Comparison of ENCODE assay signal across 25 mouse cellular contexts in the genomic region with DNA sequence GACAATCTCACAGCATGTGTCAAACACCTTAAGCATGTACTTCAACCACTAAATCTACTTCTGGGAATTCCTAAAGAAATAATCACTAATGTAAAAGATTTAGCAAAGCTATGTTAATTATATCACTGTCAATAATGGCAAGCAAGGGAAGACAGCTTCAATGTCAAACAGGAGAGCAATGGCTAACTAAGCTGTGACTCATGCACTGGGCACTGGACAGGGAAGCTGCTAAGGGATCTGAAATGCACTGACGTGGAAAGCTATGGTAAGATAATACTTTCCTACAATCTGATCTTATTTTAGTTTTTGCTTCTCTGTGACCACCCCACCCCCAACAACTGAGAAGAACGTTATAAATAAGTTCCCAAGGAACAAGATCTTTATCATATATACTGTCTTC. TPM values are rescaled to one million over a fixed set of nuclear protein-coding genes. Genes with fewer than 3 reads are reported as not detected.
DNase-seq lines count a peak whose midpoint lies in the region; ATAC-seq and TF ChIP-seq lines count a peak whose summit lies in the region.
"Had no signal": no experiment of that assay in that cellular context is flagged by ENCODE, and none has a peak within 500 bp of the region (broad histone marks: within the 10 kb centered on the region; RNA-seq: fewer than 3 reads in every experiment).

No protein-coding gene starts in this region.

- TF ChIP-seq CTCF in intestine, postnatal 0 days (IDR thresholded peaks at IDR 0.05; ENCODE audit: low read depth): no peak
- TF ChIP-seq CTCF in embryonic fibroblast, embryonic 13.5 days (IDR thresholded peaks at IDR 0.05; ENCODE audit: borderline replicate concordance, insufficient read depth, low read length): no peak

- no peak overlapping the region for H3K4me2 ChIP-seq in intestine, postnatal 0 days (replicated peaks; ENCODE audit: low read depth)
- H3K4me2 ChIP-seq in intestine, embryonic 15.5 days (replicated peaks): no peak overlapping the region
- H3K4me2 ChIP-seq: hindbrain, embryonic 13.5 days; midbrain, embryonic 15.5 days; neural tube, embryonic 13.5 days had no signal

- intact Hi-C loops in gastrocnemius, postnatal 14 days (cut with DNase I; ENCODE audit: low total_unique reads): no loop called here

- H3K9ac ChIP-seq in intestine, postnatal 0 days (ENCODE audit: low read depth, low read length): no peak overlapping the region
- H3K9ac ChIP-seq in intestine, embryonic 15.5 days: no peak overlapping the region
- H3K9ac ChIP-seq: hindbrain, embryonic 13.5 days; midbrain, embryonic 15.5 days; neural tube, embryonic 13.5 days had no signal

- TF ChIP-seq POLR2A in embryonic fibroblast, embryonic 13.5 days (IDR thresholded peaks at IDR 0.05; ENCODE audit: low read depth, low read length): no peak

- H3K27ac ChIP-seq in intestine, postnatal 0 days (ENCODE audit: low read depth, low read length): no peak overlapping the region
- H3K27ac ChIP-seq in intestine, embryonic 15.5 days: no peak overlapping the region
- peak overlapping the region; percentile 92 for H3K27ac ChIP-seq in embryonic fibroblast, embryonic 13.5 days (ENCODE audit: insufficient read depth, low read length)
- H3K27ac ChIP-seq: embryonic facial prominence, embryonic 10.5 days; heart, embryonic 10.5 days; hindbrain, embryonic 13.5 days; layer of hippocampus, adult 2 months; macrophage; midbrain, embryonic 15.5 days; neural tube, embryonic 13.5 days had no signal

- H3K9me3 ChIP-seq in intestine, postnatal 0 days (ENCODE audit: control insufficient read depth): no peaks in the 10 kb centered on the region
- H3K9me3 ChIP-seq in intestine, embryonic 15.5 days: no peaks in the 10 kb centered on the region
- H3K9me3 ChIP-seq: embryonic facial prominence, embryonic 10.5 days; heart, embryonic 10.5 days; hindbrain, embryonic 13.5 days; midbrain, embryonic 15.5 days; neural tube, embryonic 13.5 days had no signal

- 74% methylated on average over 2 of the region's 2 CpGs for WGBS in intestine, postnatal 0 days
- 78% methylated on average over 2 of the region's 2 CpGs for WGBS in intestine, embryonic 15.5 days

- H3K4me1 ChIP-seq in intestine, postnatal 0 days (replicated peaks; ENCODE audit: control insufficient read depth, insufficient read depth, low read length): no peaks in the 10 kb centered on the region
- no peaks in the 10 kb centered on the region for H3K4me1 ChIP-seq in intestine, embryonic 15.5 days (replicated peaks)
- H3K4me1 ChIP-seq in embryonic fibroblast, embryonic 13.5 days (ENCODE audit: control insufficient read depth, insufficient read depth, low read length): peaks cover 17% of the 10 kb centered on the region
- H3K4me1 ChIP-seq: embryonic facial prominence, embryonic 10.5 days; hindbrain, embryonic 13.5 days; midbrain, embryonic 15.5 days; neural tube, embryonic 13.5 days had no signal

- H3K4me3 ChIP-seq in intestine, postnatal 0 days (ENCODE audit: low read depth, low read length): no peak overlapping the region
- H3K4me3 ChIP-seq in intestine, embryonic 15.5 days (replicated peaks): no peak overlapping the region
- no peak overlapping the region for H3K4me3 ChIP-seq in embryonic fibroblast, embryonic 13.5 days (ENCODE audit: insufficient read depth, low read length)
- H3K4me3 ChIP-seq: embryonic facial prominence, embryonic 10.5 days; heart, embryonic 10.5 days; hindbrain, embryonic 13.5 days; layer of hippocampus, adult 2 months; midbrain, embryonic 15.5 days; neural tube, embryonic 13.5 days had no signal

- ATAC-seq in intestine, postnatal 0 days: 0 out of 2 replicates have a peak, but pooled peaks have one; percentile 13
- ATAC-seq in intestine, embryonic 15.5 days: no peak
- ATAC-seq: midbrain, embryonic 15.5 days had no signal

- peak; percentile 42 for DNase-seq in gastrocnemius, adult 18-20 months (ENCODE audit: low spot score)
- no peak for DNase-seq in gastrocnemius, postnatal 14 days
- DNase-seq in MN1 (ENCODE audit: low spot score): peak; percentile 21
- no peak for DNase-seq in lung, postnatal 36 days
- DNase-seq in cerebellum, adult 8-10 months: no peak
- DNase-seq: cerebellum, adult 11 months; cerebellum, postnatal 10 days; gastrocnemius, postnatal 25 days; heart, postnatal 14 days; kidney, adult 8-10 months; kidney, postnatal 25 days; retina, postnatal 1 day; right cerebral cortex, postnatal 25 days; spleen, adult 18-20 months; thymus, postnatal 14 days had no signal

- H3K36me3 ChIP-seq in intestine, postnatal 0 days (ENCODE audit: control insufficient read depth, insufficient read depth): 0 out of 2 replicates have a peak, but pooled peaks cover 5% of the 10 kb centered on the region
- H3K36me3 ChIP-seq in intestine, embryonic 15.5 days: no peaks in the 10 kb centered on the region

- no peaks in the 10 kb centered on the region for H3K27me3 ChIP-seq in intestine, postnatal 0 days (replicated peaks; ENCODE audit: control insufficient read depth, insufficient read depth, low read length)
- no peaks in the 10 kb centered on the region for H3K27me3 ChIP-seq in intestine, embryonic 15.5 days (replicated peaks)
- H3K27me3 ChIP-seq: hindbrain, embryonic 13.5 days; midbrain, embryonic 15.5 days; neural tube, embryonic 13.5 days had no signal

RNA-seq across cellular contexts. Expression of a gene that starts 32.5 kb away (rescaled TPM):
- 10 to 100 TPM; 88.1 to 91.1 TPM for total RNA-seq in gastrocnemius, adult 18-20 months (2021)
- 10 to 100 TPM; 52.2 to 54.5 TPM for total RNA-seq in gastrocnemius, postnatal 14 days (2021)
- polyA plus RNA-seq in intestine, postnatal 0 days (2015; fragmentation: Nextera tagmentation; extraction: Ambion mirVana): 19.6 and 22.5 TPM in 2 replicates
- 15.6 and 16.7 TPM in 2 replicates for polyA plus RNA-seq in intestine, embryonic 15.5 days (2015; fragmentation: Nextera tagmentation; extraction: Ambion mirVana)
- polyA plus RNA-seq in embryonic fibroblast, embryonic 13.5 days (2011; ENCODE audit: insufficient read length, low read depth, missing spikeins): 56.7 and 56.9 TPM in 2 replicates

Comparison
In these comparisons a context has a peak if more than half of its experiments do, and no peak if none do; other contexts are left out.
1. DNase-seq: peak in gastrocnemius, adult 18-20 months (single experiment) and MN1 (single experiment); none in gastrocnemius, postnatal 14 days (single experiment), lung, postnatal 36 days (single experiment) and cerebellum, adult 8-10 months (single experiment).